Mouse (Mus musculus): ENCODE measurements around the gene Plekhh2.

Gene Plekhh2

DNA sequence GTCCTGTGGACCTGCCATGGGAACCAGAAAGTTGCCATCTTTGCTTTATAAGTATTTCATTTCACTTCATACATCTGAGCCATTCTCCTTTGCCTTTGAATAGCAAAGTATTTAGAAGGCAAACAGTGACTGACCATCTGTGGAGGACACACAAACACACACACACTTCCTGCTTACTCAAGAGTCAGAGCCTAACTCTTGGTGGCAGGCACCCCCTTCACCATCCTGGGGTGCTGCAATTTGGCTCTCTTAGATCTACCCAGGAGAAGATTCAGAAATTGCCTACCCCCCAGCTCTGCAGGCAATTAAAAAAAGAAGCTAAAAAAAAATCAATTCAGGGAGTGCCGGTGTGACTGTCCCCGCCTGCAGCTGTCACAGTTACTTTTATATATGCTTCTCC, 134.8 kb downstream of the Plekhh2 start:
- DNase-seq: no peak

DNA sequence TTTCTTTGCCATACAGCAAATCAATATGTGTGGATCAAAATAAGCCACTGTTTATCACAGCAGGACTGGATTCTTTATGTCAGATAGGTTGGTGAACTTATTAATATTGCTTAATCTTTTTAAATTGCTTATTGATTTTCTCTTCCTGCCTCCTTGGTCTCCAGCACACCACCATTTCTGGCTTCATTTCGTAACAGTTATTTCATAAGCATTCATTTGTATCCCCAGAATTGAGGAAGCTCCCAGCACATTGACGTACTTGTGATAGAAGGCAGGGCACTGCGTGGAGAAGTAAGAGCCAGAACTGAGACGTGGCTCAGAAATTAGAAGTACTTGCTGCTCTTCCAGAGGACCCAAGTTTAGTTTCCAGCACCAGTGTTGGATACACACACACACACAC, 135.9 kb downstream of the Plekhh2 start:
- no peak for DNase-seq

DNA sequence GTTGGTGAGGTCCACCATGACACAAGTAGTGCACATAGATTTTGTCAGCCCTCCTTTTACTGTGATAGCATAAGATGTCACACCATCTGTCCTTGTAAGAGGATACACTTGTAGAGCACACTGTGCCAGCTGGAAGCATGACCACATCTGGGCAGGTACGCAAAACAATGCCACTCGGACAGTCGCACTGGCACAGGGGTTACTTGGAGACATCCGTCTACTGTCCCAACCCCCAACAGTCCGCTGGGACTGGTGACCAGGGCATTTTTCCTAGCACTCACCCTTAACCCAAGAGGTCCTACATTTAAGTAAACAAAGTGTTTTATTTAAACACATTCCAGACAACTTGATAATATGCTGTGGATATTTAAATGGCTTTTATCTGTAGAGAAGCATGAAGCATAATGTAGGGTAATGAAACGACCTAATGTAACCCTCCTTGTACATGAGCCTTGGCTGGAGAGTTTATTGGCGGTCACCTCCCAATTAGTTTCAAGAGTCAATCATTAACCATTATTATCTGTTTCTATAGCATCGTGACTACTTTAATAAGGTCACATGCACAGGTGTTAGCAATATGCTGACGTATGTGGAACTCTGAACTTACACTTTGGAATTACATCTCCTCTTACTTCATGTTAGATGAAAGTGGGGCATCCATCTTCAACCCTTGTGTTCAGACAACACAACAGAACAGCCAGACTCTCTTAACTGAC, 138.8 kb downstream of the Plekhh2 start:
- DNase-seq: no peak

DNA sequence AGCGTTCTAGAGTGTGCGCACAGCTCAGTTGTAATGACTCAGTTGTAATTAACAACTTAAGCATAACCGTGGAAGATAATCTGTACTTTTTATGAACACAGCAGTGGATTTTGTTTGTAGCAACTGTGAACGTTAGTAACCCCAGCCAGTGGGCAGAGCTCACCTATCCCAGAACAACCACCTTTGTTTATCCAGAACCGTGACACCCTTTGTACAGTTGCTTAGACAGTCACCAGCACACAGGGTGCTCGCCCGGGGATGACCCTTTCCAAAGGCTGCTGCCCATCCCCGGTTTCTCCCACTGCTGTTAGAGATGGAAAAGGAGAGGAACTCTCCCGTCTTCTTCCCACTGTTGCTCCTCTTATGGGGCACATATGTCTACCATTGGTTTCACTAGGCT, 141.8 kb downstream of the Plekhh2 start:
- DNase-seq: no peak

DNA sequence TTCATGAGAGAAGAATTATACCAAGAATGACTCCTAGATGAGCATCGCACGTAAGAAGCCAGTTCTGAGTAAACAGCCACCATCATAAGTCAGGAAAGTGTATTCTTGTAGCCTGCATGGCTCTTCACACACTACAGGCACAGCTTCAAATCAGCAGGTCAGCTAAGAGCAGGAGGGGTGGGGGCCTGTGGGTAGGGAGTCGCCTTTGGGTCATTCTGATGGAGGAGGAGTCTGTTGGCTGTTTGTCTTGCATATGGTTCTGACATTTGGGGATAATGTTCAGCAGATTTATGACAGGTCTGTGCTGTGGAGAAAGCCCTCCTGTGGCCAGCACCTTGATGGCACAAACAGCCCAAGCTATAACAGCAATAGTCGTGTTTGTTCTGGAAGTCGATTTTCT, 144.5 kb downstream of the Plekhh2 start:
- DNase-seq: no peak

DNA sequence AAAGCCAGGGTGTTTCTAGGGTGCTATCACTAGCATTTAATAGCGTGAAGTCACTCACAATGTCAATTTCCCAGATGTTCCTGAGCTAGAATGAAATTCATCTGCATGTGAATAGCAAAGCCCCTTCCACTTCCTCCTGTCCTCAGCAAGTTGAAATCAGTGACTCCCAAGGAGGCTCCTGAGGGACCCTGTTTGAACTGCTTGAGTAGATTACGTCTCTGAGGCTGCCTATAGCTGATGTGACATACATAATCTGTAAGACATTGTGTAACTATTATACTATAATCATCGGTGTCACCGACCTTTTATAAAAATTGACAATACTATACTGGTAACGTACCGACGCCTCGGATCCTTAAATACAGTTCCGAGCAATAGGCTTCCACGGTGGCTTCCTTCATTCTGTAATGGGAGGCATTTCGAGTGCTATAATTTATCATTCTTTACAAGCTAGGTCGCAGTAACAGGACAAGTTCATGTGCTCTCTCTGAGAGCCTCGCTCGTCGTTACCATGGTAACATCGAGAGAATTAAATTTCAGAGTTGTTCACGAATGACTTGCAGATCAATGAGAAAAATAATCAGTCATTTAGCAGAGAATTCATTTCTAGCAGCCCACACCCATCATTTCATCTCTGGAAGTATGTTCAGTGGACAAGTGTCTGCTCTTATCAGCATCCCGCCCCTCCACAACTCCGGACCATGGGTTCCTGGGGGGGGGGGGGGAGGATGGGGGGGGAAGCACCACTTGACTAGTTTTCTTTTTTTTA, 145.1 kb downstream of the Plekhh2 start:
- no peak for DNase-seq

DNA sequence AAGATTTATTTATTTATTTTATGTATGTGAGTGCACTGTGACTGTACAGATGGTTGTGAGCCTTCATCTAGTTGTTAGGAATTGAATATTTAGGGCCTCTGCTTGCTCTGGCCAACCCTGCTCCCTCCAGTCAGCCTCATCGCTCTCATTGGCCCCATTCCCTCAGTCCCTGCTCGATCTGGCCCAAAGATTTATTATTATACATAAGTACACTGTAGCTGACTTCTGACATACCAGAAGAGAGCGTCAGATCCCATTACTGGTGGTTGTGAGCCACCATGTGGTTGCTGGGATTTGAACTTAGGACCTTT, 145.7 kb downstream of the Plekhh2 start:
- DNase-seq: no peak

DNA sequence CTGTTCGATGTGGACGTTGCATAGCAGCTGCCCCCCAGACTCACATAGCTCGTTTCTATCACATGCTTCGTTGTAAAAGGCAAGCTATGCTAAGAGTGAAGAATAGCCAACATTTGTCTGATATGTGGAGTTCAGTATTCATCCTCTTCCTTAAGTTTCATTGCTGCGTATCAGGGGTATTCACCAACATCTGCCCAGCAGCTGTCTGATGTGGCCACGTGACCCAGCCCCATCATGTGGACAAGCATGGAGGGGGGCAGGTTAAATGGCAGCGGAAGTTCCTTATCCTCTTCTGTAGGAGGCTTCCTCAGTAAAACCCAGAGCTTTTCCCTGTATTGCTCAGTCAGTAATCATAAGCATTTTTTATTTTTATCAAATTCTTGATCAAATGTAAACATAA, 146.1 kb downstream of the Plekhh2 start:
- no peak for DNase-seq

DNA sequence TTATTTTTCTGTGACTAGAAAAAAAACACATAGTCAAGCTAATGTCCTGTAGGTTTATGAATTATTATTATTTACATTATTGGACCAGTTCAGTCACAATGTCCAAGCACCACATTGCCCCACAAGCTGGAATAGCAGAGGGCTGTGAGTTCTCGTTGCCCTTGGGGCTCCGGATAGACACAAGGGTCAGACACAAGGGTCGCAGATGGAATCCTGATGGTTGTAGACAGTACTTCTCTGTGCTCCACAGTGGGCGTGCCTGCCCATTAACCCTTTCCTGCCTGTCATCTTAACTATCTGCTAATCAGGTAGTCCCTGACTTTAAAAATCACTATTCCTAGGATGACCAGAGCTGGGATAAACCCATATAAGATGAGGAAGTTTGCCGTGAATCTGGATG, 146.5 kb downstream of the Plekhh2 start:
- no peak for DNase-seq

DNA sequence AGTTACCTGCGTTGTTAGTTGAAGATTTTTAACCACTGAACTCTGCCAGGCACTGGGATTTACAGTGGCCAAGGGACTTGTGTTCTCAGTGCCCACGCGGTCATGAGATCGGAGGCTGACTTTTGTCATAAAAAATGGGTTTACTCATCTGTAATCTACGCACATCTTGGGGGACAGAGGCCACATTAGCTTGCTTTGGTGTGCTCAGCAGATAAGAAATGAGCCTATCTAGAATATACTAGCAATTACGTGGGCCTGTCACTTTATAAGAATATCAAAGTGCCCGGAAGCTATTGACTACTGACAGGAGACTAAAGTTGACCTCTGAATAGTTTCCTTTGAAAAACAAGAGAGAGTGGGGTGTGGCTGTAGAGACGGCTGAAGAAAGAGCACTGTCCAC, 147.3 kb downstream of the Plekhh2 start:
- DNase-seq: no peak

DNA sequence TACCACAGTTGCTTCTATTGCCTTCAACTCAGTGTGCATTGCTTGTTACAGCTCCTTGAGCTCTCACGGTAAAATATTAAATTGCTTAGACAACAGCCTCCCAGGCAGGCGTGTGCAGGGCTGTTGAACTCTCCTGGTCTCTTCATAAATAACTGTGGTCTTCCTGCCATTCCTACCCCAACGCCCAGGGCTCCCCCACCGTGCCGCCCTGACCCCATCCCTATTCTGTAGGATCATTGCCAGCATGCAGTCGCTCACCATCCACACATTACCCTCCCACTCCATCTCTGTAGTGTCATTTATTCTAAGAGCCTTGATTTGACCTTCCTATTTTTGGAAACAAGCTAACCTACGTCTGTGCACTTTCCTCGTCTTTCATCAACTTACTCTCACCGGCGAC, 153.4 kb downstream of the Plekhh2 start:
- no peak for DNase-seq

DNA sequence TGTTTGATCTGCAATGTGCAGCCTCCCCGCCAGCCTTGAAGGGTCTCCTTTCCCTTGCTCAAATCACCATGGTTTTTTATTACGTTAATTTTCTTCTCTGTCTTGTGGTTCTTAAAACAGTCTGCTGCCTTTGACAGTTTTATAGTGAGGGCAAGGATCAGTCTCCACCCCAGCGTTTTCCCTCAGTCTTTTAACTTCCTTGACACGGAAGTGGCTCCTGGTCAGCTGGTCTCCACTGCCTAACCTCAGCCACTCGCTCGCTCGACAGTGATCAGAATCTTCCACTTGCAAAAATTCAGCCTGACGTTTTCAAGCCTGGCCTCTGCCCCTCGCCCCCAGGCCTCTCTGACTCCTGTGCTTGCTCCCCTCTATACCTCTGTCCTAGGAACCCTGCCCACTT, 154.0 kb downstream of the Plekhh2 start:
- no peak for DNase-seq

DNA sequence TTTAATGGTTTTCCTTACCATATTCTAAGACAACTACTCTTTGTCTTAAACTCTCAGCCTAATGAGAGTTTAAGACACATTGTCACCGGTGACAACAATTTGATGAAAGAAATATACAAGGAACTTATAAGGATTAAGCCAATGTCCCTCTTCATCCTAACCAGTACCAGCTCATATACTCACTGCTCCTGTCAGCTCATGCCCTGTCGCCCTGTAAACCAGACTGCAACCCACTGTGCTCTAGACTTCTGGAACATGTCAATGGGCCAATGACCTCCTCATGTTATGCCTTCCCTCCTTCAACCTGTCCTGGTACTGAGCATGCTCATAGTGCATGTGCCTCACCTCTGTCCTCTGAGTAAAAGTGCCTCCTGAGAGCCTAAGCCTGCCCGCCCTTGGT, 156.2 kb downstream of the Plekhh2 start:
- no peak for DNase-seq

Measured in liver (tissue).